Mouse (Mus musculus): ENCODE results near the gene Tet2. TPM values are rescaled to one million over a fixed set of nuclear protein-coding genes. Genes with fewer than 3 reads are reported as not detected.

The Tet2 gene
- polyA plus RNA-seq, 2 experiments: 2.4 to 2.5 TPM

GRCm38 (mm10) chr3:133582969-133583368 lies 38.0 kb upstream of the Tet2 start:
- ATAC-seq (ENCODE audit: insufficient read depth): no peak

DNA sequence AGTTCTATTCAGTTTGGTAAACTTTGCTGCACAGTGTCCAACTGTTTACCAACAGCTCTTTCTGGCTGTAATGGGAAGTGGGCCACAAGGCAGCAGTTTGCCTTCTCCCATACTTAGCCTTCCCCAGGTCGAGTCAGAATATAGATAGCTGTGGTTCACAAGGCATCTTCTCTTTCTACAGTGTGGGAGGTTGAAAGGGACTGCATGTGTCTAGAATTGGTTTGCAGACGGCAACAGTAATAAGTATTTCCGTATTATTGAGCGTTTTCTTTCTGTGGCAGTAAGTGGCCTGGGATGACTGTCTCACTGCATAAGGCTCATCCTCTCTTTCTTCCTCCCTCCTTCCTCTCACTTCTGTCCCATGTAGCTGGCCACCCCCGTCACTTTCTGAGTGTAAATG lies 37.2 kb upstream of the Tet2 start:
- no peak overlapping the region for H3K9ac ChIP-seq (replicated peaks)
- 54% methylated on average over 5 of the region's 5 CpGs for WGBS (ENCODE audit: insufficient replicate concordance)
- ATAC-seq (ENCODE audit: insufficient read depth) (no peak), DNase-seq (ENCODE audit: low read depth in 3 of 3, low spot score in 3 of 3) (no peak)
- no peaks in the 10 kb centered on the region for H3K27me3 ChIP-seq (ENCODE audit: control insufficient read depth, insufficient read depth, low read length)
- no peaks in the 10 kb centered on the region for H3K9me3 ChIP-seq (ENCODE audit: control insufficient read depth, low read length)
- no peaks in the 10 kb centered on the region for H3K36me3 ChIP-seq (replicated peaks; ENCODE audit: control insufficient read depth, insufficient read depth, low read depth)
- H3K4me1 ChIP-seq (replicated peaks; ENCODE audit: control insufficient read depth in 2 of 2, insufficient read depth in 2 of 2, low read length in 1 of 2): 0 out of 4 replicates have a peak, but pooled peaks cover 0 to 3% of the 10 kb centered on the region in 2 experiments
- TF ChIP-seq EP300 (IDR thresholded peaks at IDR 0.05; ENCODE audit: low read depth) (no peak), CTCF (IDR thresholded peaks at IDR 0.05; ENCODE audit: low read depth) (no peak)
- H3K27ac ChIP-seq: no peak overlapping the region
- H3K4me2 ChIP-seq (ENCODE audit: low read depth): no peak overlapping the region
- H3K4me3 ChIP-seq (ENCODE audit: insufficient read depth in 1 of 2, low read depth in 2 of 2, low read length in 2 of 2): no peak overlapping the region

More at GRCm38 (mm10) chr3:133582969-133583368, 38.0 kb upstream of the Tet2 start:
- H3K27ac ChIP-seq: no peak overlapping the region
- 0 out of 4 replicates have a peak, but pooled peaks cover 0 to 3% of the 10 kb centered on the region in 2 experiments for H3K4me1 ChIP-seq (replicated peaks; ENCODE audit: control insufficient read depth in 2 of 2, insufficient read depth in 2 of 2, low read length in 1 of 2)
- H3K9me3 ChIP-seq (ENCODE audit: control insufficient read depth, low read length): no peaks in the 10 kb centered on the region
- no peaks in the 10 kb centered on the region for H3K36me3 ChIP-seq (replicated peaks; ENCODE audit: control insufficient read depth, insufficient read depth, low read depth)
- DNase-seq (ENCODE audit: low read depth in 3 of 3, low spot score in 3 of 3): peak in 1 of 3 experiments; percentile 7
- no peak overlapping the region for H3K4me3 ChIP-seq (ENCODE audit: insufficient read depth in 1 of 2, low read depth in 2 of 2, low read length in 2 of 2)
- H3K9ac ChIP-seq (replicated peaks): no peak overlapping the region
- H3K4me2 ChIP-seq (ENCODE audit: low read depth): no peak overlapping the region
- 15% methylated on average over 4 of the region's 4 CpGs for WGBS (ENCODE audit: insufficient replicate concordance)
- TF ChIP-seq CTCF (IDR thresholded peaks at IDR 0.05; ENCODE audit: low read depth) (no peak), EP300 (IDR thresholded peaks at IDR 0.05; ENCODE audit: low read depth) (no peak)
- no peaks in the 10 kb centered on the region for H3K27me3 ChIP-seq (ENCODE audit: control insufficient read depth, insufficient read depth, low read length)

- Histone ChIP-seq H3K27me3 (ENCODE audit: control insufficient read depth, insufficient read depth, low read length) (no peaks in the 10 kb centered on the region), H3K27ac (no peak overlapping the region), H3K36me3 (replicated peaks; ENCODE audit: control insufficient read depth, insufficient read depth, low read depth) (no peaks in the 10 kb centered on the region), H3K9me3 (ENCODE audit: control insufficient read depth, low read length) (no peaks in the 10 kb centered on the region), H3K4me3 (ENCODE audit: insufficient read depth in 1 of 2, low read depth in 2 of 2, low read length in 2 of 2) (no peak overlapping the region), H3K9ac (replicated peaks) (no peak overlapping the region), H3K4me1 (replicated peaks; ENCODE audit: control insufficient read depth in 2 of 2, insufficient read depth in 2 of 2, low read length in 1 of 2) (0 out of 4 replicates have a peak, but pooled peaks cover 0 to 3% of the 10 kb centered on the region in 2 experiments), H3K4me2 (ENCODE audit: low read depth) (no peak overlapping the region)
- ATAC-seq (ENCODE audit: insufficient read depth) (no peak), DNase-seq (ENCODE audit: low read depth in 3 of 3, low spot score in 3 of 3) (no peak)
- WGBS (ENCODE audit: insufficient replicate concordance): 63% methylated on average over 4 of the region's 4 CpGs
- TF ChIP-seq EP300 (IDR thresholded peaks at IDR 0.05; ENCODE audit: low read depth): no peak
These were observed 36.6 kb upstream of the Tet2 start for GRCm38 (mm10) chr3:133581541-133581940.

DNA sequence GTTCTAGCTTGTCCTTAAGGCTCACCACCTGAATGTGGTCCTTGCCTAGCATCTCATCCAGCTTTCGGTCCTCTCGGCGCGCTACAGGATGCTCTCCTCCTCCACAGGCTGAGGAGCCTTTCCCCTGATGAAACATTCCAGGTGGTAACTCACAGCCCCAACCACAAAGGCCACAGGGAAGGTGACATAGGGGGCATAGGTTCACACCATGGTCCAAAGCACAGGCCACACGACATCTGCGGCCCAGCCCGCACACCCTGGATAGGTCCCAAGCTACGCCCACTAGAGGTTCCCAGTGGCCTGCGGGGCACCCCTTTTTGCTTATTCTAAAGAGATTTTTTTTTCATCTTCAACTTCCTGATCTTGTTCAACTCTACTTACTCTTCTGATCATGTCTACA lies 34.7 kb upstream of the Tet2 start:
- Histone ChIP-seq H3K4me1 (replicated peaks; ENCODE audit: control insufficient read depth in 2 of 2, insufficient read depth in 2 of 2, low read length in 1 of 2) (0 out of 4 replicates have a peak, but pooled peaks cover 0 to 3% of the 10 kb centered on the region in 2 experiments), H3K4me3 (ENCODE audit: insufficient read depth in 1 of 2, low read depth in 2 of 2, low read length in 2 of 2) (no peak overlapping the region), H3K4me2 (ENCODE audit: low read depth) (no peak overlapping the region), H3K27ac (no peak overlapping the region), H3K36me3 (replicated peaks; ENCODE audit: control insufficient read depth, insufficient read depth, low read depth) (no peaks in the 10 kb centered on the region), H3K9me3 (ENCODE audit: control insufficient read depth, low read length) (no peaks in the 10 kb centered on the region), H3K27me3 (ENCODE audit: control insufficient read depth, insufficient read depth, low read length) (no peaks in the 10 kb centered on the region), H3K9ac (replicated peaks) (no peak overlapping the region)
- DNase-seq (ENCODE audit: low read depth in 3 of 3, low spot score in 3 of 3): no peak
- TF ChIP-seq CTCF (IDR thresholded peaks at IDR 0.05; ENCODE audit: low read depth) (no peak), EP300 (IDR thresholded peaks at IDR 0.05; ENCODE audit: low read depth) (no peak)
- no peak for ATAC-seq (ENCODE audit: insufficient read depth)
- WGBS (ENCODE audit: insufficient replicate concordance): 84% methylated on average over 9 of the region's 9 CpGs

DNA sequence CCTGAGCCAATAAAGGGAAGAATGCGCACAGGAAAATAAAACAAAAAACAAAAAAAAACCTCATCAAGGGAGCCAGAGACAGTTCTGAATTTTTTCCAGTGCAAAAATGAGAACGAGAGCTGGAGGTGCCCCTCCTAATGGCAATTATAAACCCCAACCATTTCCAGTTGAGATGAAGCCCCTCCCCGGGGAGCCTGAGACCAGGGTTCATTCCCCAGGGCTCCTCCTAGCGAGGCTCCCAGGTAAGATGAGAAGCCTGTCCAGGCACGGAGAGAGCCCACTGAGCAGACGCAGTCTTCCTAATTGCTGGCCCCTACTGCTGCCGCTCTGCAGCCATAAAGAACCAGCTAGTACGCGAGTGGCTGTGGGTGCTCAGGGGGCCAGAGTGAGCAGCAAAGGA lies 34.2 kb upstream of the Tet2 start:
- Histone ChIP-seq H3K4me3 (ENCODE audit: insufficient read depth in 1 of 2, low read depth in 2 of 2, low read length in 2 of 2) (no peak overlapping the region), H3K9ac (replicated peaks) (no peak overlapping the region), H3K27ac (no peak overlapping the region), H3K36me3 (replicated peaks; ENCODE audit: control insufficient read depth, insufficient read depth, low read depth) (no peaks in the 10 kb centered on the region), H3K9me3 (ENCODE audit: control insufficient read depth, low read length) (no peaks in the 10 kb centered on the region), H3K4me2 (ENCODE audit: low read depth) (no peak overlapping the region), H3K4me1 (replicated peaks; ENCODE audit: control insufficient read depth in 2 of 2, insufficient read depth in 2 of 2, low read length in 1 of 2) (0 out of 4 replicates have a peak, but pooled peaks cover 0 to 3% of the 10 kb centered on the region in 2 experiments), H3K27me3 (ENCODE audit: control insufficient read depth, insufficient read depth, low read length) (no peaks in the 10 kb centered on the region)
- no peak for DNase-seq (ENCODE audit: low read depth in 3 of 3, low spot score in 3 of 3)
- no peak for ATAC-seq (ENCODE audit: insufficient read depth)
- WGBS (ENCODE audit: insufficient replicate concordance): 68% methylated on average over 9 of the region's 9 CpGs
- TF ChIP-seq CTCF (IDR thresholded peaks at IDR 0.05; ENCODE audit: low read depth): no peak
- no peak for TF ChIP-seq EP300 (IDR thresholded peaks at IDR 0.05; ENCODE audit: low read depth)

Data from liver, embryonic 14.5 days (tissue).